Mouse (Mus musculus): ENCODE results near the gene Amotl1. TPM values are rescaled to one million over a fixed set of nuclear protein-coding genes. Genes with fewer than 3 reads are reported as not detected.

Amotl1 gene
- total RNA-seq, 2 experiments from 2014 or later: 18.3 to 19.8 TPM

- no peak for DNase-seq (ENCODE audit: low spot score in 2 of 2)
Measured at GRCm38 (mm10) chr9:14642251-14643021, 2.4 kb downstream of the Amotl1 start.

DNA sequence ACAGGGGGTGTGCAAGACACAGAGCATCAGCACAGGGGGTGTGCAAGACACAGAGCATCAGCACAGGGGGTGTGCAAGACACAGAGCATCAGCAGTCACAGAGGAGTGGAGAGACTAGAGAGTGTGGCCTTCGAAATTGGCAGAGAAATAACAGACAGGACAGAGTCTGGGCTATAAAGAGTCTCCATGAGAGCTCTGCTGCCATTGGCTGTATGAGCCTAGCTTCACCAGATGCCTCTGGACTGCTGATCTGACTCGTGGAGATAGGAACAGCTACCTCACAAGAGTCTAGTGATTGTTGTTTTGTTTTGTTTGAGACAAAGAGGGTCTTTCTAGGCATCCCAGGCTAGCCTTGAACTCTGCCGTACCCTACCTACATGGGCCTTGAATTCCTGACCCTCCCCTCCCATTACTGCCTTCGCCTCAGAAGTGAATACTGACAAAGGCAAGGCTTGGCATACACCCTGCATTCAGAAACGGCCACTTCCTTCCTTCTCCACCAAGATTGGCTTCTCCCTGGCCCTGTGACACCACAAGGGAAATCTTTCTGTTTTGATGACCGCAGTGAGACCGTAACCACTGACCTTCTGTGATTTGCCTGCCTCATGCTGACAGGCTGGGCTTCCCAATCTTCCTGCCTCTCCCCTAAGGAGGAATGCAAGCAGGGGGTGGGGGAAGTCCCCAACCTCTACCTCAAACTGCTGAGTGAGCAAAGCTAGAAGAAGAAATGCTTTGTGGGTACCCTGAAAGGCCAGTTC lies 3.4 kb downstream of the Amotl1 start:
- no peak for DNase-seq (ENCODE audit: low spot score in 2 of 2)

- DNase-seq (ENCODE audit: low spot score in 2 of 2): no peak
Measured at GRCm38 (mm10) chr9:14636244-14636643, 8.6 kb downstream of the Amotl1 start.

DNA sequence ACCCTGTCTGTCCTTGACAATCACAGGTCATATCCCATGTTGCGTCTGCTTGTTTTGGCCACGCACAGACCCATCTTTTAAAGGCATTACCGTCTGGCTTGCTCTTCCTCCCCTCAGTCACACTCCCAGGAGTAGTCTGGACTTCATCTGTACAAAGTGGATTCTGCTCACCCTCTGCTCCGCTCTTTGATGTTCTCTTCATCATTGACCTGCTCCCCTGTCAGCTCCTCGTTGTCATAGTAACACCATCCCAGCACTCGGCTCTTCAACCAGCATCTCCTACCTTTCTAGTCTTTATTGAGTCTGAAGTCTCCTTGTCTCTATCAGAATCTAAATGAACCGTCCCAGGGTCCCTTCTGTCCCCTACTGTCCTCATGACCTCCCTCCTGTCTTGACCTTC lies 9.3 kb downstream of the Amotl1 start:
- no peak for DNase-seq (ENCODE audit: low spot score in 2 of 2)

DNA sequence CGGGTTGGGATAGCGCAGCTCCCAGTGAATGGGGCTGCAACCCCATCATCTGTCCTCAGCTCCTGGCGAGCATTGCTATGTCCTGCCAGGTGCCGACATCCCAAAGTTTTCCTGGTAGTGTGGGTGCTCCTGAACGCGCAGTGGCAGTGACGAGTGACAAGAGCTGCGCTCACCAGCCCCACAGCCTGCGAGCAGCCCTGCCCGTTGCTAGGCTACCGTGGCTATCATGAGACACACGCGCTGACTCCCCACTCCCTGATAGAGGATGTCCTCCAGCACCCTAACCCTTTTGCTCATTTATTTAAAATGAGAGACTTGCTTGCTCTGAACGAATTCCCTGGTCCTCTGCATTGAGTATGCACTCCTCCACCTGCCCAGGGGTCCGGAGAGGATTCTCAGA lies 10.7 kb downstream of the Amotl1 start:
- DNase-seq (ENCODE audit: low spot score in 2 of 2): peak; percentile 31 to 54

- DNase-seq (ENCODE audit: low spot score in 2 of 2): no peak
Measured at GRCm38 (mm10) chr9:14632365-14633163, 12.3 kb downstream of the Amotl1 start.

- no peak for DNase-seq (ENCODE audit: low spot score in 2 of 2)
Measured at GRCm38 (mm10) chr9:14631729-14632128, 13.1 kb downstream of the Amotl1 start.

DNA sequence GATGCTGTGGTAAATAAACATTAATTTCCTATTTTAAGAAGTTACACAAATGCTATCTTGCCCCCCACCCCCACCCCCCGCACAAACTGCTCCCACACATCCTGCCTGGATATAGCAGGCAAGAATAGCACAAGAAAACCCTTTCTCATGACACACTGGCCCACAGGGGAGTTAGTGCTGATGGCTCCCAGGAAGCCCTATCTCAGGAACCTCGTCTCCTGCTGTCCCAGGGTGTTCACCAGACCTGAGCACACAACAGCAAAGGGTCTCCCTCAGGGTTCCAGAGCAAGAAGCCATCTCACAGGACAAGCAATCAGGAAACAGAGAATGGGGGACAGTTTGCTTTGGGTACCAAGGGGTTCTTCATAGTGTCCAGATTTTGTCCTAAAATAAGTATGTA lies 17.3 kb downstream of the Amotl1 start:
- no peak for DNase-seq (ENCODE audit: low spot score in 2 of 2)

DNA sequence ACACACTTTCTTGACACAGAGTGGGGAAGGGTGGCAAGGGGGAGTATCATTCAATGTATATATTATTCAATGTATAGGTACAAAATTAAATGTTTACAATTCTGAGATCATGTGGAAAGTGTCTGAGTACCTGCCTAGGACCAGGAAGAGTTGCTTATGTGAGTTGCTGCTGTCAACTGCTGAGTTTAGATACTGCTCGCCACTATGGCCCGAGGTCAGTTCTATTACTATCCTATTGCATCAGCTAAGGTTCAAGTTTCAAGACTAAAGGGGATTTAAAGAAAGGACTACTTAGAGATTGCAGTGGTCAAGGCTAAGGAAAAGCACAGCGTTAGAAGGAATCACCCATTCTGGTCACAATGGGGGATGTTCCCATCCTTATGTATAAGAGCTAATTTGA lies 18.9 kb downstream of the Amotl1 start:
- no peak for DNase-seq (ENCODE audit: low spot score in 2 of 2)

DNA sequence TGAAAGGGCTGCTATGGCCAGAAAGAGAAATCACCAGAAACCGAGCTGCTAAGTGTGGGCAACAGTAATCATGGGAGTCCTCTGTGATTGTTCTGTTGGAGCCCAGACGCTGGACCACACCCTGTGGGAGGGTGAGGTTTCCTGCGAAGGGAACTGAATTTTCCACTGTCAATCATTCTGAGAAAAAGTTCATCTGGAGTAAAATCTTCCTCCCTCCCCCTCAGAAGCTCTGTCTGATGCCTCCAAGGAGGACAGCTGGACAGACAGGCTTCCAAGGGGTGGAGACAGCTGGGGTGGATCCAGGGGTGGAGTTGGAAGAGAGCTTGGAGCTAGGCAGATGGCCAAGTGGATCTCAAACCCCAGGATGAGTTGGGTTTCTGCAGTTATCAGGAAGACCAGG lies 19.8 kb downstream of the Amotl1 start:
- no peak for DNase-seq (ENCODE audit: low spot score in 2 of 2)

GRCm38 (mm10) chr9:14623928-14624327 lies 20.9 kb downstream of the Amotl1 start:
- no peak for DNase-seq (ENCODE audit: low spot score in 2 of 2)

GRCm38 (mm10) chr9:14623250-14623649 lies 21.6 kb downstream of the Amotl1 start:
- no peak for DNase-seq (ENCODE audit: low spot score in 2 of 2)

DNA sequence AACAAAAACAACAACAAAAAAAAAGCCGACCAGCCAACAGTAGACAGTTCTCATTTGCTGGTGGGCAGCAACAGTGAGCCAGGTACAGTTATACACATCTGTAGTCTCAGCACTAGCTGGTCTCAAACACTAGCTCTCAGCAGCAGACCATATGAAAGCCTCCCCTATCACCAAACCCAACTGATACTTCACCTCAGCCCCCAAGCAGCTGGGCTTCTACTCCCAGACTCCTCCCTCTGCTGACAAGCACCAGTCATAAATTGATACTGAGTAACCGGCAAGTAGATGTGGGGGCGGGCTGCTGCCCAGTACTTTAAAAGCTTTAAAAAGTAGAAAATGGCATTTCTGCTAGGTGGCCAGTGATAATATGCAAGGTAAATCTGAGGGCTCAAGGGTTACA lies 22.0 kb downstream of the Amotl1 start:
- no peak for DNase-seq (ENCODE audit: low spot score in 2 of 2)

- DNase-seq (ENCODE audit: low spot score in 2 of 2): no peak
Measured at GRCm38 (mm10) chr9:14620107-14620506, 24.7 kb downstream of the Amotl1 start.

DNA sequence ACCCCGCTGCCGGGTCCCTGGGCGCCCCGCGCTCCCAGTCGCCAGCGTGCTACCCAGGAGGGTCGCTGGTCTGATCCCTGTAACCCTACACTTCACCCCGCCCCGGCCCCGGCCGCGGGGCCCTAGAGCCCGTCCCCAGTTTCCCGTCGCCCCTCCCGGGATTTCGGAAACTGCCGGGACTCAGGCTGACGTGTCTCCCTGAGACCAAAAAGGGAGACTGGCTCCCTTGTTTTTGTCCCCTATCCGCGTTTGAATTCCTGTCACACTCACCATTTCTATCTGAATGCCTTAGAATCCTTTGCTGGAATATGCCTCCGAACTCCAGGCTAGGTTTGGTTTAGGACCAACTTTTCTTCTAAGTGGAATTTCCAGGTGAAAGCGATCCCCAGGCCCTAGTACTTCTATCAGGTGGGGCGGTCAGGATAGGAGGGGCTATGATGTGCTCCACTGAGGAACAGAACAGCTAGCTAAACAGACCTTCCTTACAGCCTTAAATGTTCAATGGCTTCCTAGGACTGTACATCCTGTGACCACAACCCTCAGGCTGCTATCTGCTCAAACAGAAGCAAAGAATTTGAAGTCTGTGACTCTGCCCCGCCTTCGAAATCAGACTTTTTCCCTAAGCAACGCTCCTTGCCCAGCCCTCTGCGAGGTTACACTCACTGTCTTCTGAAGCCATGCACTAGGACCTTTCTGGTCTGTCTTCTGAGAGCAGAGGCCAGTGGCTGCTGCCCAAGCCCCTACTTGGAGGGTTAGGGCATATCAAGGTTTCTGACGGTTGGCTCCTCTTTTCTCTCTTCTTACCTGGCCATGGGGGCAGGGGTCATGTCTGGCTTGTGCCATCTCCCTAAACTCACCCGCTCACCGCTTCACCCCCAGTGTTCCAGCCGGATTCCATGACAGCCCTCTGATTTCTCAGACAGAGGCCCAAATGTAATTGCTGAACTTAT lies 29.6 kb downstream of the Amotl1 start:
- peak in 1 of 2 experiments; percentile 13 for DNase-seq (ENCODE audit: low spot score in 2 of 2)

DNA sequence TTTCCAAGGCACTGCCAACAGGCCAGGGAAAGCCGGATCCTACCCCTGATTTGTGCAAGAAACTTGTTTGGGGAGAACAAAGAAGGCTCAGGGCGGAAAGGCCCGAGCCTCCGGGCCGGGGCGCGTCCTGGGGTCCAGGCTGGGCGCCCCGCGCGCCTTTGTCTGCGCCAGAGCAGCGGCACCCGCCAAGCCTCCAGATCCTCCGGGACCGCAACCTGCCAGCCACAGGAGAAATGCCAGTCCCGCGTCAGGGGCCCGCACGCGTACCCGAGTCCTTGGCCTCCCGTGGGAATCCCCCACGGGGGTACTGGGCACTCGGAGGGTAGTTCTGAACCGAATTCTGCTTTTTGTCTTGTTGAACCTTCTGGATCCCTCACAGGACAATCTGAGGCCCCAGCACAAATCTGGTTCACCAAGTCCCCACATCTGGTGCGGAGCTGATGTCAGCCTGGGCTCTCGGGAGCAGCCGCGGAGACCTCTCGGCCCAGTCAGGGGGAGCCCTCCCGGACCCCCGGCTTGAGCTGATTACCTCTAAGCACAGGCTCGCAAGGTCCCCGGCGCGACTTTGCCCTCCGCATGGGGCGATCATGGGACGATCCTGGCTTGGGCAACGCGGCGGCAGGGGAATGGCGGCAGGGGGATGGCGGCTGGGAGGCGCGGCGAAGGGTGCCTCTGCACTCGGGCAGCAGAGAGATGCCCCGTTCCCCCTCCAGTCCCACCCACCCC lies 30.5 kb downstream of the Amotl1 start:
- DNase-seq (ENCODE audit: low spot score in 2 of 2): peak; percentile 28 to 41

DNA sequence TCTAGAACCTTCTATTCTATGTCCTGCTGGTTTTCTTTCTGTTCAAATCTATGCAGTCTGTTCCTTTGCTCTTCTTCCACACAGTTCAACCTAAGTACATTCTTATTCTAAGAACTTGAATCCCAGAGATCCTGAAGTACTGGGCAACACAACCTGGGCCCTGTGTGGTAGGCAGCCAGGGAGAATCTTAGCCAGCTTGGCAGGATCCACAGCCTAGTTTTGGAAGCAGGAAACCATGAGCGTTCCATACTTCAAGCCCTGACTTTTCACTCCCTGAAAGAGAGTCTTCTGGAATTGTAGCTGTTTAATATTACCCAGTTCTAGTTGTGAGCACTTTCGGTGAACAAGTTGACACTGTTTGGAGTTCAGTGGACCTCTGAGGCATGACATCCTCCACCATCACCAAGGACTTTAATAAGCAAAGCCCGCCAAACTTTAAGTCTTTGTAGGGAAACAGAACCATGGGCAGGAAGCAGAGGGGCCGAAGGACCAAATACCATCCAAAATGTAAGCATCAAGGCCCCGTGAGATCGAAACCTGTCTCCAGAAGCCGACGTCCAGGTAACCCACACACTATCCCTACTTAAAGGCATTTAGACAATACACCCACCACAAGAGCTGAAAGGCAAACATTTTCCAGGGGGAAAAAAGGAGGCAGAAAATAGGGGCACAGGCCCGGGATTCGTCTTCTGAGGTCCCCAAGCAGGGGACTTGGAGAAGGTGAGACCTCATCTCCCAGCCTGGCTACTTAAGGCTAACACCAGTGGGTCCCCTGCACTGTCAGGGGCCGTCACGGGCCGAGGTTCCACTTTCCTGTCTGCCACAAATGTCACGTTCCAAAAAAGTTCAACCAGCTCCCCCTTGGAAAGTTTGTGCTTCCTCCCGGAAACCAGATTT lies 31.3 kb downstream of the Amotl1 start:
- DNase-seq (ENCODE audit: low spot score in 2 of 2): no peak

DNA sequence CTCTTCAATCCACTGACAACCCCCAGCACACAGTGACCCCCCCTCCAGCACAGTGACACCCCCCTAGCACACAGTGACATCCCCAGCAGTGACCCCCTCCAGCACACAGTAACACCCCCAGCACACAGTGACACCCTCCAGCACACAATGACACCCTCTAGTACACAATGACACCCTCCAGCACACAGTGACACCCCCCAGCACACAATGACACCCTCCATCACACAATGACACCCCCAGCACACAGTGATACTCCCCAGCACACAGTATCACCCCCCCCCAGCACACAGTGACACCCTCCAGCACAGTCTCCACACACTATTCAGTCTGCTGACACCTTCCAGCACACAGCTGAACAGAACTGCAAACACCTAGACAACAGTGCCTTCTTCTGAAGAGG lies 32.3 kb downstream of the Amotl1 start:
- no peak for DNase-seq (ENCODE audit: low spot score in 2 of 2)

GRCm38 (mm10) chr9:14608521-14608920 lies 36.3 kb downstream of the Amotl1 start:
- DNase-seq (ENCODE audit: low spot score in 2 of 2): no peak

Data from left cerebral cortex, adult 18-20 months (tissue).